Mouse (Mus musculus): ENCODE results near the gene Ltbp2. TPM values are rescaled to one million over a fixed set of nuclear protein-coding genes. Genes with fewer than 3 reads are reported as not detected.
A peak's percentile ranks its signal among the peaks of the same experiment; 100 is the strongest.

The Ltbp2 gene
- total RNA-seq (2021), result 10 to 100 TPM in 1 of 2 experiments, 1 to 10 TPM in 1; 6.6 to 11.9 TPM
- polyA plus RNA-seq (2012; rRNA removed), result 11.8 and 16.1 TPM in 2 replicates
- long read RNA-seq, partial matches to known transcripts, result 2 of 17 reads
- long read RNA-seq, other reads (novel, unspliced or antisense), result 15 of 17 reads

DNA sequence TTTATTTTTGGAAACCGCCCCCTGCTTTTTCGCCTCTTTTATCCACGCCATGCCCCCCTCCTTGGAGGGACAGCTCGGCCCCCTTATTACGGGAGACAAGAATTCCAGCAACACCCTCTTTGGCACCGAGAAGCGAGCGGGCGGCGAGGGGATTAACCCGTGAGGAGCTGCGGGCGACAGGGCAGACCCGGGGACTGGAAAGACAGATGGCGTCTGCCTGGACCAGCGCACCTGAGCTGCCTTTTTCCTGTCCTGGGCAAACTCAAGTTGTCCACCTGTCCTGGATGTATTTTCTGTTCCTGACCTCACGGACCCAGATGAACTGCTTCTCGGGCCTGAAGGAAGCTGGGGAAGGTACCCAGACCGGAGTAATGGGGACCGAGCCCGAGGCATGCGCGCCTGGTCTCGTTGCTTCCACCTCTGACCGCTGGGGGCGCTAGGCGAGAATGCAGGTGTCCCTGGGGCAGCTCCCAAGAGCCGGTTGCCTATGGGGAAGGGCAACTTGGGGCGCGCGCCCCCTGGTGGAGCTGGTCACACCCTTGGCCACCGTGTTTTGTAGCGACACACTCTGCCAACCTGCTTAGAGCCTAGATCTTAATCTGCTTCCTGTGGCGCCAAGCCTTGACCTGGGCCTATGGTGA lies at the start of gene Ltbp2:
Gene Ltbp2, minus strand, starts transcription at position 52 of the 641 bp plus-strand sequence.
- peak; percentile 90 for DNase-seq

DNA sequence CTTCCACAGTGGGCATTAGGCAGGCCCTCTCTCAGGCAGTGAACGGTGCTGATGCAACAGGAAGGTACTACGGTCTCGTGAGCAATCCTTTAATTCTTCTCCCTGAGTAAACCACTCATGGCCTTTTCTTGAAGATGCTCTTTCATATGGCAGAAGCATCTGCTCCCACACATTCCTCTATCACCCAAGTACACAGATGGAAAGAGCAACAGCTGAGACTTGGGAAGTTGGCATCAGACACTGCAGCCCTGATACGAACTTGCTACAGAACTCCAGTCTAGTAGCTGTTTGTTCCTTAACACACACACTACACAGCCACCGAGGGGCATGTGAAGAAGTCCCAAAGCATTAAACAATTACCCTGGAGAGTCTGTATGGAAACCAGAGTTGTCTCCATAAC lies 48.0 kb upstream of the Ltbp2 start:
- DNase-seq, result no peak

DNA sequence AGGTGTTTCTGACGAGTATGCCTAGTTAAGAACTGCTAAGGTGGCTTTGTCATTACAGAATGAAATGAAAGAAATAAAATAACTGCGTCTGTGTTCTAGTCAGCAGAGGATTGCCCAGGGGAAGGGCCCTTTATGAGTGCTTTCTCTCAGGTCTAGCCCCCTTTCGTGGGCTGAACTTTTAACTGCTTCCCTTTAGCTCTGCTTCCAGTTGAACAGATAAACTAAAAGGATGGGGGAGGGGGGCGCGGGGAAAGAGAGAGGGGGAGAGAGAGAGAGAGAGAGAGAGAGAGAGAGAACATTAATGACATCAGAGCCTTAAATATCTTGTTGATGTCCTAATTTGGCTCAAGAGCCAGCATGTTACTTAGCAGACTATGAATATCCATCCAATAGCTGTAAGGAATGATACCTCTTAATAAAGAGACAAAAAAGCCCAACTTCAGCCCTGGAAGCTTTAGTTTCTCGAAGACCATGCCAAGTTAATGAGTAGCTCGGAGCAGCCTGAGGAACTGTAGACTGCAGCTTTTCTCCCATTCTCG lies 45.6 kb upstream of the Ltbp2 start:
- no peak for DNase-seq

DNA sequence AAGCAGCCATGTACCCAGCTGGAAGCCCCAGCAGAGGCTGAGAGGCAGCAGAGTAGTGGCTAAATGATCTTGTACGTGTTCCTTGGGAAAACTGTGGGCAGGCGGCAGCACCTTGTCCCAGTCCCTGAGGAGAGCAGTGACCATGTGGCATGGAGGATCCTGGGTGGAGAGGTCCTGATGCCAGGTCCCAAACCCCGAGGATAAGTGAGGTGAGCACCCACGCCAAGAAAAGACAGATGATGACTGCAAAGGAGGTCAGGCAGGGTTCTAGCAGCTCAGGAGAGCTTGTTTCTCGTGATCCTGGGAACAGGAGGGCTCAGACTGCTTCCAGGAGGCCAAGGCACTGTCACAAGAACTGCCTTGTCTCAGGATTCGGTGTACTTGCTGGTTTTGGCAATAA lies 42.5 kb upstream of the Ltbp2 start:
- no peak for DNase-seq

DNA sequence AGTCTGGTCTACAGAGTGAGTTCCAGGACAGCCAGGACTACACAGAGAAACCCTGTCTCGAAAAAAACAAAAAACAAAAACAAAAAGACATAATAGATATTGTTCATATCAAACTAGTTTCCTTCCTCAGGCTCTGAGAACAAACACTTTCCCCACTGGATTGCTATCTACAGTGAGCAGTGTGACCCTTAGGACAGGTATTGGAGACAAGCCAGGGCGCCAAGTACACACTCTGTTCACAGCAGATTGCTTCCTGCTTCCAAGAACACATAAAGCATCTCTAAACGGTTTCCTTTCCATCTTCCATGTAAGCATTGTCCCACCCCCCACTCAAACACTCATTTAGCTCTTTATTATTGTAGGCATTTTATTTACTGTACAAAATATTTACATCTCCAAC lies 41.5 kb upstream of the Ltbp2 start:
- no peak for DNase-seq

DNA sequence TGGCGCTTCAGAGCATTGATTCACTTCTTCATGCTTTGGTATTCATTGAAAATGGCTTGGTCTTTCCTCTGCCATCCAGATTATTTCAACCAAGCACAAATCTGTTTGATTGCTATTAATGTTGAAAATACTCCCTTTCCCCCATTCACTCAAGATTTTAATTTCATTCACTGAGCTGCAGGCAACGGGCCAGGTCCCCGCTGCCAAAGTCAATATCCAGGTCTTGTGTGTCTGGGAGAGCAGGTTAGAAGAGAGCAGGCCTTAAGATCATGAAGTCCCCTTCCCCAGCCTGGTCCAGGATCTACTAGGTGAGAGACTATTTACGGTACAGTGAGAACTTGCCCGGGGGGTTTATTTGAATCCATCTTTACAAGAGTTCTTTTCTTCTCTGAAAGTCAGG lies 38.6 kb upstream of the Ltbp2 start:
- DNase-seq, result no peak

DNA sequence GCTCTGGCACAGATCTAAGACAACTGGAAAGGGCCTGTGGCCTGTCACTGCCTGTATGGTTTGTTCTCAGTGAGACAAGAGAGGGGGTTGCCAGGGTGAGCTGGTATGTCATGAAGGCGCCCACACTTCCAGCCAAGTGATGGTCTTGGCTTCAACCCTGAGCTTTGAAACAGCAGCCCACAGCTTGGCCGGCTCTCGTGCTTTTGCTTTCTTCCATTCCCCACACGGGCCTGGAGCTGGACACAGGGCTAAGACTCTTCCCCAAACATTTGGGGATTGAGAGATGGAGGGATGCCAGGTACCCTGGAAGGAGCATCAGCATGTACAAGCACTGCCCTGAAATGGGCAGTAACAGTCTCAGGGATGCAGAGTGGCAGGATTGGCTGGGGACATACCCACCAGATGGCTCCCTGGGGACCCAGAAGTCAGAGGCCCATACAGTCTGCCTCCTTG lies 36.3 kb upstream of the Ltbp2 start:
- DNase-seq, result no peak

DNA sequence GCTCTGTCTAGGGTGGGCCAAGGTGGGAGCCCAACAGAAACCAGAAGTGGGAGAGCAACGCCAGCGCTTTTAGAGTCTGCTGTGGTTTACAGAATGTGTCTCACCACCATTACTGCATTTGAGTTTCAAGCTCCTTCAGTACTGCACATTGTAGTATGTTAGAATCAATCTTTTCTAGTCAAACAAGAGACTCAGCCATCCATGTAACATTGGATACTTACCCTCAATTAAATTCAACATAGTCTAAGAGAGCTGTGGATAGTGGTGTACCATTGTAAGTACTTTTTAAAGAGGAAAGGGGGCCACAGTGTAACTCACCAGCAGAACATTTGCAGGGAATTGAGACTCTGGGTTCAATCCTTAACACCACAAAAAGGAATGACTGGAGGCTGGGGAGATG lies 35.3 kb upstream of the Ltbp2 start:
- DNase-seq, result no peak

DNA sequence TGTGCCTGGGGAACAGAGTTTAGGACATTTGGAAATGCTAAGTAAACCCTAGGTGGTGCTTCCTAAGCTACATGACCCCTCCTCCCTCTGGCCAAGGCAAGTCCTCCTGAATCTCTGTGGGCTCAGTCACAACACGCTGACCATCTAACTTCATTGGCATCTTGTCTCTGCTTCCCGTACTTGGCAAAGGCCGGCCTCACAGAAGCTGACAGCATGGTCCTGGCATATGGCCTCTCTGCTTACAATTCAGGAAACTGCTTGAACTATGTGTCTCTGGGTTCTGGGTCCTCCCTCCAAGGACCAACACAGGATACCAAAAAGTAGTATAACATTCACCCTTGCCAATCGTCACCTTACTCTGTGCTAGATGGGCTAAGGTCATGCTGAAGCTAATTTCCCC lies 33.7 kb upstream of the Ltbp2 start:
- no peak for DNase-seq

DNA sequence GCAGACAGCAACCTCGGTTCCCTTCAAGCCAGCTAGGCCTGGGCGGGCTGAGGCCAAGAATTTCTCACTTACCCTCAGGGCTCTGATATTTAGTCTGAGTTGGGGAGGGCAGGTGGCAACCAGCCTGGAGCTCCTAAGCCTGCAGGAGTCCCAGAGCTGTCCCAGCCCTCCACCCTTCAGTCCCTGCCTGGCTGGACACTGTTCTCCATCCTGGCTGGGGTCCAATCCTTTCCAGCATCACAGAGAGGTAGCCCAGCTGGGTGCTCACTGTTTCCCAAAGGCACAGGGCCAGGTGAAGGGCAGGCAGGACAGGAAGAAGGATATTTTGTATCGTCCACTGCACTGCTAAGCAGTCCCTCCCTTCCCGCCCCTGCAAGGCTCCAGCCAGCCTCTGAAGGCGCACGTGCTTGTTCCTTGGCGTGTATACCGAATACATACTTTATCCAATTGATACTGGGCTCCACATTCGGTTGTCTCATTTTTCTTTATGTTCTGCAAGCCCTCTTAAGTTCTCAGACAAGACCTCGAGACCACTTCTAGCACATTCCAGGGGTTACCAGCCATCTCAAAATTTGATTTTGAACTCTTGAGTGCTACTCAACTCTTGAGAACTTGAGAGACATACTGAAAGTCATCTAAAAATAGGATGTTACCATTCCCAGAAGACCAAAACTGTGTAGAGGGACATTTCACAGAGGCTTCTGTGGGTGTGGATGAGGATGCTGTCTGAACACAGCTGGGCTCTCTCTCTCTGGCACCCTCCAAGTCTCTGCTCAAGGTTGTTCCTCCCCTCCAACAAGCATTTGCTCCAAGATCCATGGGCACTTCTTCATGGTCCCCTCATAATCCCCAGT lies 31.5 kb upstream of the Ltbp2 start:
- DNase-seq, result no peak

DNA sequence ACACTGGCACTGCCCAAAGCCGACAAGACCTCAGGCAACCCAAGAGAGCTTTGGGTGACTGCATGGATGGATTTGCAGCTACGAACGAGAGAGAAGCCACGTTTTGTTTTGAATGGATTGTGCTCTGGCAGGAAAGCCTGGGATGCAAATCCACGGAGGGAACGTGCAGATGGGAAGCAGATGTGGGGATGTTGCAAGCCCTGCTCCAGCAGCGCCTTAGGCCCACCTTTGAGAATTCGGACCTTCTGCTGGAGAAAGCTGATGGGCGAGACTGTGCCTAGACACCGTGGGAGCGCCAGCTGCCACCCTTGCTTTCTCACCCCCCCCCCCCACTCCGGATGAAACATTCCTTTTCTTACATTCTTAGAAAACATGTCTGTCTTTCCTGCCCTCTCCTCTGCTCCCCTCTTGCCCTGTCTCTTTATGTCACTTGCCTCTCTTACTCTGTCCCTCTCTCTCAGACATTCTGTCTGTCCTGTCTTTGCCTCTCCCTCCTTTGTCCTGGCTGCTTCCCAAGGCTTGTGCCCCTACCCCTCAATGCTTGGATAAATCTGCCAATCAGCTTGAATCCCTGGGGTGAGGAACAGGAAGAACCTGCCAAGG lies 30.8 kb upstream of the Ltbp2 start:
- DNase-seq, result no peak

DNA sequence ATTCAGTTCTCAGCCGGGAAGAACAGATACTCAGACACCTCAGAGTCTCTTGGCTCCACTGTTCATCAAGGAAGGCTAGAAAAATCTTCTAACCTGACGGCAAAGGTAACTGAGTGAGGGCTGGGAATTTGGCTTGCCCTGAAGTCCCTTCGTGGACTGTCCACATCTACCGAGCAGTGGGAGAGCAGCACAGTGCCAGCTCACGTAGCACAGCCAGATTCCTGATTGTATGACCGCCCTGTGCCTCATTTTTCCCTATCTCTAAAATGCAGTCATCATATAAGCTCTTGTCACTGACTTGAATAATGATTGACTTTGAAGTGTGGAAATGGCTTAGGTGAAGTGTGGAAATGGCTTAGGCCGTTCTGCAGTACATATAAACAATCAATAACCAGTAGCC lies 28.1 kb upstream of the Ltbp2 start:
- DNase-seq, result no peak

DNA sequence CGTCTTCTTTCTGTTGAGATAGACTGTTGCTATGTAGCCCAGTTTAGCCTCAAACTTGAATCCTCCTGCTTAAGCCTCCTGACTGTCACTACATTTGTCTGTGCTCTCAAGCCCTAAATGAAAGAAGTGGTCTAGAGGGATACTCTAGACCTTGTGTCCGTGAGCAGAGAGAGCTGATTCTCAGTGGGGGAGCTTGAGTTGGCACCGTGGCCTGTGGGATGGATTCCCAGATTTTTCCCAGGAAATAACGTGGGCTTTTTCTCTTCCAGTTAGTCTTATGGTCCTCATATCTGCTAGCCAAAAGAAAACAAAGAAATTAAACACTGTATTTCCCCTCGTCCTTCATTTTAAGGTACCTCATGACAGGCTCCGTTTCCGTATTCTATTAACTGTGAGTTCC lies 24.0 kb upstream of the Ltbp2 start:
- no peak for DNase-seq

DNA sequence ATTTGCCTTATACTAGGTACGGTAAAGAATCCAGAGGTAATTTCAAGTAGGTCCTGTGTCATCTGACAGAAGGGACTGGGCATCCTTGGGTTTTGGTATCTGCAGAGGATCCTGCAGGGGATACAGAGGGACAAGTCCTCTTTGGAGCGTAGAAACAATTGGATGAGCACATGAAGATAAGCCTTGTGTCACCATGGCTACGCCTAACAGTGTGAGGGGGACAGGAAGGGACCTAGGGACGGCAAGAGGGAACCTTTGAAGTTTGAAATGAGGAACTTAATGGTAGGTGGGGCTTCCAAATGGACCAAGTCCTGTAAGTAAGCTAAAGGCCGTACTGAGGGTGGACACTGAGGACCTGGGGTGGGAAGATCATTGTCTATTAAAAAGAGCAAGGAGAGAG lies 21.0 kb upstream of the Ltbp2 start:
- no peak for DNase-seq

DNA sequence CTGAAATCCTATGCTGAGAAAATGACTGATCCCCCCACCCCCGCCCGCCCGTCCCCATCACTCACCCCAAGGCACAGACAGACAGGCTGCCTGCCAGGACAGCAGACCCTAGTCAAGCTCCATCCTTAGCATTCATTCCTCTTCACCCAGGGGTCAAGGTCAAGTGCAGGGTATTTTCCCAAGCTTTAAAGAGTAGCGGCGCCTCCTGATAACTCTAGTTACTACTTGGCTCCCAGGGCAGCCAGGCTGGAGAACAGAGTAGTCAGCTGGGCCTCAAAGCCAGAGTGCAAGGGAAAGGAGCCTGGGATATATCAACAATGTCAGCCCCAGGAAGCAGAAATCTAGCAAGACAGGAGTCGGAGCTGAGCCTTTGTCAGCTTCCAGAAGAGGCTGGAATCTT lies 19.9 kb upstream of the Ltbp2 start:
- DNase-seq, result no peak

DNA sequence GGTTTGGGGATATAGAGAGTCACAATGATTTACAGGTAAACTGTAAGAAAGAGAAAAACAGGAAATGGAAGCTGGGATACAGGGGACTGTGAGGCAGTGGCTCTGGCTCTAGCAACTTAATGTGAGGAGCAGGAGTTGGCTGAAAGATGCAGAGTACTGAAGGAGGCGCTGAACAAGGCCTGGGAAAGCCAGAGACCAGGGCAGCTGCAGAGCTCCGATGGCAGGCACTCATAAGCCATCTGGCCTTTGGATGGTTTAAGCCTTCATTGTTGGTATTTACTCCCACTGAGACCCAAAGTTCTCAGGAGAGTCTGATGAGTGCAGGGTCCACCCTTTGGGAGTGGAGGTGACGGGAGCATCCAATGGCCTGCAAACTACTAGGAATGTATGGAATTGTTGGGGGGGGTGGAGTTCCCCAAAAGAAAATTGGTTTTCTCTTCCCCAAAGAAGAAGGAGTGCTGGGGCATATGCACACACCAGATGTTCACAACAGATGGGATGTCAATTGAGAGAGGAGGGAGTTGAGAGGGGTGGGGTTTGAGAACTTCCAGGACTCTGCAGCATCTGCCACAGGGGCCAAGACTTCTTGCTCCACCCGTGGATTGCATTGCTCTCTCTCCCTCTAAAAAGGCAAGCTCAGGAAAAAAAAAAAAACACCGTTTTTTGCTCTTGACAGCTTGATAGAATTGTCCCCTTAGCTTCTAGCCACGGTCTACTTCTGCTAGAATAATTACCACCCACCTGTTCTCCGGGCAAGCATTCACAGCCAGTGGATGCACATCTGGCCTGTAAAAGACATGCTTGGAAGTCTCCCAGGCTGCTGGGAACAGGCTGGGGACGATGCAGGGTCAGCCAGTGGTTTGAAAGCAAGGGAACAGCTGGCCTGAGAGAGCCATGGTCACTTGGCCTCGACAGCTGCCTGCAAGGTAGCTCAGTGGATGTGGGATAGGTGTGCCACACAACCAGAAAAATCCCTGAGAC lies 17.6 kb upstream of the Ltbp2 start:
- DNase-seq, result no peak

DNA sequence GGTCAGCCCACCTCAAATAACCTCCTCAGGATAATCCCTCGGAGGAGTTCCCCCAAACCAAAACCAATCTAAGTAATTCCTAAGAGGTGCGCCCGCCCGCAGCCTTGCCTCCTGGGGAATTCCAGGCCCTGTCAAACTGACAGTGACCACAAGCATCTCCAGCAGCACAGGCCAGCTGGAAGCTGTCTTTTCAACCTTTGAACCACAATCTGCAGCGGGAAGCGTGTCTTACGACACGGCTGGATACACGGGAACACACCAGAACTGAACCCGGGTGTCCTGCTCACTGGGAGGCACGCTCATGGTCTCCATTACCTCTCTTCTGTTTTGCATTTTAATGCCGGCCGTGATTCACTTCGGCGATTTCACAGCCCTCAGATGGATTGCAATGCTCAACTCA lies 14.0 kb upstream of the Ltbp2 start:
- DNase-seq, result no peak

DNA sequence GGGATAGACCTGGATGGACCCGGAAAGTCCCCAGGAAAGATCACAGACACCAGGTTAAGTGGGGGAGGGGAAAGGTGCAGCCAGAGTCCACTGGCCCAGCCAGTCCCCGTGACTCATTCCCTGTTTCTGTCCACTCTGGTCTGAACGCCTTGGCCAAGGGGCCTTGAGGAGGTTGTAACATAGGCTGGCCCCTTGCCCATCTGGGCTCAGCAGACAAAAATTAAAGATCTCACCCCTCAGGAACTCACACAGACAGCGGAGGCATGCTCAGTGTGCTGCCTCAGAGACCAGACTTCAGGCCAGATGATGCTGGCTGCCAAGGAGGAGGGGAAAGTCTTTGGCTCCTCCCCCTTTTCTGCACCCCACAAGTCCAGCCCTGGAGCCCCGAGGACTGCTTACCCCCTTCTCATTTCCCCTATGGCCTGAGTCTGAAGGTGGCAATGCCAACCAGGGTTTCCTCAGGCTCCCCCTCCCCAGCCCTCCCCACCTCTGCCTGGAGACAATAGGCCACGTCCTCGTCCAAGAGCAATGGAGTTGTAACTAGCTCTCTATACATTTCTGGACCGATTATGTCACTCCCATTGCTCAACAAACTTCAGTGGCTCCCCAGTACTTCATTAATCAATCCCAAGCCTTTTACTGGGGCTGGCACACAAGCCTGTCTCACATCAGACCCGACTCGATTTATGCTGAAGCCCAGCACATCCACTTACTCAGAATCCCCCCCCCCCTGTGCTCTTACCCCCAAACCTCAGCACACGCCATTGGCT lies 9.0 kb upstream of the Ltbp2 start:
- peak; percentile 73 for DNase-seq

DNA sequence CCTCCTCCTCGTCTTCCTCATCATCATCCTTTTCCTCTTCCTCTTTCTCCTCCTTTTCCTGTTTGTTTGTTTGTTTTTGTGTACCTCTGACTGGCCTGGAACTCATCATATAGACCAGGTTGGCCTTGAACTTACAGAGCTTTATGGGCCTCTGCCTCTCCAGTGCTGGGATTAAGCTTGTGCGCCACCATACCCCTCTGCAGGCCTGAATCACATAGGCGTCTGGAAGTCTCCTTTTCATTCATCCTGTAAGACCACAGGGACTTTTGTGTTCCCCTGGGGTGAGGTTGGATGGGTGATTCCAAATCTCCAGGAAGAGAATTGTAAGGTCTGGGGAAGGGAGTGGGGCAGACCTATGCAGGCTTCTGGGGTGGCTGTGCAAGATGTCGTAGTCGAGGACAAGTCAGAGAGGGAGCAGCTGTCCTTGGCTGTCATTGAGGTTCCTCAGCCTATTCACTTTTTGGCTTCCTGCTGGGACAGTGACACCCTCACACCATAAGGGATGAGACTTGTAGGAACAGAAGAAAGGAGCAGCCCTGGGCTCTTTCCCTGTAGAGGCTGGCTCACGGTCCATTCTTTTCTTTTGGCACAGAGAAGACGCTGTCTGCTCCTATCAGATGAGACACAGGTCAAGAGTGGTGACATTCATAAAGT lies 8.2 kb upstream of the Ltbp2 start:
- DNase-seq, result no peak

DNA sequence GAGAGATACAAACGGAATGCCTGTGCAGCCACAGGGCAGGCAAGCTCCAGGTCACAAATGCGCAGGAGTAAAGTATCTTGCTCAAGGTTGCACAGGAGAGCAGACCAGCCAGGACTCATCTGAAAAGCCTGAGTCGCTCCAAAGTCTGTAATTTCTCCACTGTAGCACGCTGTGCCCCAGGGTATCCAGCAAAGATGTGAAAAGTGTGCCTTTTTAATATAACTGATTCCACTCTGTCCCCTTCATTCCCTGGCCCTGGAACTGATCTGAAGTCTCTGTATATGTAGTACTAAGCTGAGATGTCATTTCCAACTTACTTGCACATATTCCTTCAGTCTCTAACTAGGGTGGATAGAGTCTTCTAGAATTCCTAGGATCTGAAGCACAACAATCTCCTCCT lies 6.5 kb upstream of the Ltbp2 start:
- no peak for DNase-seq

Data from adrenal gland, adult 2 months (tissue).